Mouse (Mus musculus) spleen, postnatal 36 days (tissue): Measurements from ENCODE around the gene Igbp1.
A peak's percentile ranks its signal among the peaks of the same experiment; 100 is the strongest.

ENCODE experiments used
- DNase-seq, 2 experiments: peaks; one replicate each; pipeline ENCODE4 v3.0.0; 2022; ENCODE audit warnings: low spot score in 2 of 2, mixed read lengths in 1 of 2

Gene Igbp1

GRCm38 (mm10) chrX:100494068-100494978 is at the start of gene Igbp1:
Igbp1 (plus strand) TSS chrX:100494291.
- peak; percentile 78 to 80 for DNase-seq

GRCm38 (mm10) chrX:100468047-100468446 is 26.0 kb upstream of the Igbp1 start:
- no peak for DNase-seq

GRCm38 (mm10) chrX:100470126-100470525 is 24.0 kb upstream of the Igbp1 start:
- no peak for DNase-seq

DNA sequence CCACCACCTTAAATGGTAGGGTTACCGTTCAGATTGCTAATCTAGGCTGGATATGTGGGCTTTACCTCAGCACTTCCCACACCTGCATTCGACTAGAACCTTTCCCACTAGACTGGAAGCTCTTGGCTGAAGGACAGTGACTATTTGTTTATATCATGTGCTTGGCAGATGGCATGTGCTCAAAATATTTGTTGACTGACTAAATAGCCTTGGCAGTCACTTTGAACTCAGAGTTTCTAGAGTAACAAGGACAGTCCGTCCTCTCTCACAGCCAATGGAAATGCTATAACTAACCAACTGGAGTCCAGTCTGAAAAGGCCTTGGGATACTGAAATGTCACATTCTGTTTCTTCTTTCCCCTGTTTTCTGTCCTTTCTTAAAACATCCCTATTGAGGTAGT is 22.6 kb upstream of the Igbp1 start:
- no peak for DNase-seq

DNA sequence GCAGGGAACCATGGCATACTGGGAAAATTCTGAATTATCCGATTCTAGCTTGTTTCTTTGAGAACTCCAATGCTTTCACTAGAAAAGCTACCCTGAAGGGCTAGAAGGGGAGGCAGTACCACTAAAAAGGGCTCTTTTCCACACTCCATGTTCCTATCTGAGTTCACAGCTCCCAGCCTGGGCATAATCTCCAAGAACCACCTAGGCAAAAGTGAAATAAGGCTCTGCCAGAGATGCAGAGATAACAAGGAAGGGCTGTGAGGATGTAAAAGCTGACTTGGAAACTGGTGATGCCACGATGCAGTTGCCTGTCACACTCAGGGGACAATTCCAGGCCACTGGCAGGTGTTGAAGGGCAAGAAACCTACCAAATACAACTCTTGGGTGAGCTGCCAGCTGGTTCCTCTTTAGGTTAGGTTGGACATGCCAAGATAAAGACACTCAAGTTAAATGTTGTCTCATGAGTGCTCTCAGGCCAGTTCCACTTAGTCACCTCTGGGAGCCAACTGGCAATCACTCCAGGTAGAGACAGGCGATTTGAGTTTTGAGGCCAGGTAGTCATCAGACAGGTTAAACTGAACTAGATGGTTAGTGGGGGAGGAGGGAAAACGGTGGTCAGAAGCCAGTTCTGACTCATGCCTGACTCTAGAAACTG is 18.4 kb upstream of the Igbp1 start:
- no peak for DNase-seq

DNA sequence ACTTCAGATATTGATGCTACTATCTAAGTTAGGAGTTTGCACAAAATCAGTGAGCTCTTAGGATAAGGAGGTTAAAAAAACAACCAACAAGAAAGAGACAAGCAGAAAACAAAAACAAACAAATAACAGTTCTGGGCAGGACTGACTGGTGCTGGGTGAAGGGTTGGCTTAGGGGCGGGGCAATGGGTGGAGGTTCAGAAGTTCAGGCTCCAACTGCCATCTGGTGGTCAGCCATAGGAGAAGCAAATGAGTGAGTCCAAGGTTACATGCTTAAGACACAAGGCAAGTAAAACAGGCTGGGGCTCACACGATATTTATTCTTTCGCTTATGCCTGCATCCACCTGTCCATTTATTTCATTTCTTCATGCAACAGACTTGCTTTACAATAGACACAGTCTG is 13.8 kb upstream of the Igbp1 start:
- peak; percentile 54 to 64 for DNase-seq

GRCm38 (mm10) chrX:100493500-100494067 is 507 bp upstream of the Igbp1 start:
- DNase-seq: no peak

DNA sequence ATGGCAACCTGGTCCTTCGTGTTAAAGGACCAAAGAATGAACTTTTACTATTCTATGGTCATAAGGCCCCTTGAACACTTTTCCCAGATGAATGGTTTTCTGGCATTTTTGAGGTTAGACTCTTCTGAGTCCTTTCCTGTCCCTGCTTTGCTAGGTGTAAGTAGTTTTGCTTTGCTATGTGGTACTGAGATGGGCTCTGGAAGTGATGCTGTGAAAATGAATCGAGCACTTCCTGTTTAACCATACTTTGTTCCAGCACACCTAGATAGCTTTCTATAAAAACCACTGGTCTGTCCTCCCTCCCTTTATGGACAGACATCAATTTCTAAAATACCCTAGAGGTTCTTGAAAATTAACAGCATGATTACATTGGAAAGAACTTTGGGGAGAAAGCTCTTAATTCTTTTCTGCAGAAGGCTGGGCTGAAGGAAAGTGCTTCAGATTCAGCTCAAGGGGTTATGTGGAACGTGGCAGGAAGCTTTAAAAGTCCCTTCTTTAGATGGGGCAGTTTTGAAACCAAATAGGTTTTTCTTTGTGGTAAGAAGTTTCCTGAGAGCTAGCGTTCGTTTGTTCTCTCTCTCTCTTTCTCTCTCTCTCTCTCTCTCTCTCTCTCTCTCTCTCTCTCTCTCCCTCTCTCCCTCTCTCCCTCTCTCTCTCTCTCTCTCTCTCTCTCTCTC is 10.2 kb downstream of the Igbp1 start:
- no peak for DNase-seq

- no peak for DNase-seq
Observed at GRCm38 (mm10) chrX:100508164-100508563, 14.1 kb downstream of the Igbp1 start.

DNA sequence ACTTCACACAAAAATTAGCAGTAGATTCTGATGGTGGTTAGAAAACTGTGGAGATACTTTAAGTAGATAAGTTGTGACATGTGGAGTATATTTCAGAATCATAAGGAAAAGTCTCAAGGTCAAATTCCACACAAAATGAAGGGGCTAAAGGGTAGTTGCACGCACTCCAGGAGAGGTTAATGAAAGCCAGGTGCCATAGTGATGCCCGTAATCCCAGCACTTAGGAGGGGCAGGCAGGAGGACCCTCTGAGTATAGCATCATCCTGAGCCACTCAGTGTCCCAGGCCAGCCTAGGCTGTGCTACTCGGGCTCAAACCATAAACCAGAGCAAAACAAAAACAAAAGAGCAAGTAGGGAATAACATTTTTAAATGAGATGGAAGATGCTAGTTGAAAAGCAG is 15.8 kb downstream of the Igbp1 start:
- DNase-seq: no peak

DNA sequence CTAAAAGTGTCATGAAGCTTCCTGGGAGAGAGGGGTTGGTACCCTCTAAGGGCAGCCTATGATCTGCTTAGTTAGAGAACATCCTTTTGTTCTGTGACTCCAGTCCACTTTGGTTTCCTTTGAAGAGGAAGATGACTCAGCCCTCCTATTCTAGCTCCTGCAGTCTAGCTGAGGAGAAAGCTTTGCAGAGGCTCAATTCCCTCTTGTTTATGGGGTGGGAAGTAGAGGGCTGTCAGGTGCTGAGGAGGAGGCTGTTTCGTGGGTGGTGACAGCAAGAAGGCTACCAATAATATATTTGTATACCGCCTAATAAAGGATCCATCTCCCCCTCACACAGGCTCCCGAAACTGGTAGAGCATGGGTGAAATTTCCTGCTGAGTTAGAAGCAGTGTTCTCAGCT is 22.6 kb downstream of the Igbp1 start:
- DNase-seq: no peak

DNA sequence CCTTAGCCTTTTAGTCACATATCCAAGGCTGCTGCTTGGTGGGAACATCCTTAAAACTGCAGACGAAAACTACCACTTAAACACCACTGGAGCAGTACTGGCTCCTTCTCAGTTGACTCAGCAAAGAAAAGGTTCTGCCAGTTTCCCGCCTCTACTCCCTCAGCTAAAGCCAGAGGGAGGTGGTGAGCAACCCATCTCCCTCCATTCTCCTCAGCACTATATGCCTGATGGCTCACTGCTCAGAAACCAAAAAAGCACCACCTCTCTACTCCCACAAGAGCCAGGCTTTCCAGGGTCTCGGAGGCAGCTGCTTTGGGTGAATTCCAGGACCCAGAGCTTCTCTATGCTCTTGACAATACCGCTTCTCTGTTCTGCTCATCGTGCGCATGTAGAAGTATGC is 23.5 kb downstream of the Igbp1 start:
- DNase-seq: no peak

DNA sequence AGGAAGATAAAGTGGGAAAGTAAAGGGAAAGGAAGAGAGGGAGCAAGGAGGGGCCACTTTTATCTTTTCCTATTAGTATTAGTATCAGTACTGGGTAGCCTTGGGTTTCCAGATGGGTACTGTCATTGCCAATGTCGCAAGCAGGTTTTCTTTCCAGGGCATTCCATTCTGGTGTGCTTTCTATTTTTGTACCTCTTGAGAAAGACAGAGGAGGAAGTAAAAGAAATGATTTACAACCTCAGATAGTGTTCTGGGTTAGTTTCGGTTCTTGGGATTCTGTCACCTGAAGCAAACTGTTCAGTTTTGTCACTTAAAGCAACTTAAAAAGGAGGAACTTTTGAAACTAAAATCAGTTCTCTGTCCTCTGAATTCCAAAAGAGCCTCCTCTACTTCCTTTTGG is 24.4 kb downstream of the Igbp1 start:
- DNase-seq: no peak

GRCm38 (mm10) chrX:100524471-100524870 is 30.4 kb downstream of the Igbp1 start, which contains the start of gene Dgat2l6:
Dgat2l6 (plus strand) TSS chrX:100524838.
- DNase-seq: no peak

DNA sequence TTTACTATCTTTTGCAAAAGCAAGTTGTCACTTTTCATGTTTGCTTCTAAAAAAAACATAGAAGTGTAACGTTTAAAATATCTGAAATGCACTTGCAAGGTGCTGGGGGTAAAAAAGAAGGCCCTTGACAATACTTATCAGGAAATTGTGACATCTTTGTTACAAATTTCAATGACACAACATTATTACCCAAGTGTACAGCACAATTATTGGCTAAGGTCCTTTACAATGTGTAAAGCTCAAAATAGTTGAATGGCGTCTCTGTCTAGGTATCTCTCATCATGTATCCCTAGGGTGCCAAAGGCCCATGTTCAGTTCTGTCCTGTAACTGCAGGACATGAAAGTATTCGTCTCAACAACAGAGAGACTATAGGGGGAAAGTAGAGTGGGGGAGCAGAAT is 61.9 kb downstream of the Igbp1 start:
- DNase-seq: no peak

GRCm38 (mm10) chrX:100565696-100566095 is 71.6 kb downstream of the Igbp1 start:
- DNase-seq: no peak
